Mouse (Mus musculus): ENCODE data around the gene Pde3b. TPM values are rescaled to one million over a fixed set of nuclear protein-coding genes. Genes with fewer than 3 reads are reported as not detected.
"Not testable (repeated sequence)": the region's sequence is repeated elsewhere in the genome, so short reads cannot be mapped to it uniquely, and the experiment has no call there.

Gene Pde3b
- polyA plus RNA-seq, 1 experiment = 2.6 TPM

- Histone ChIP-seq H3K4me1 (ENCODE audit: control insufficient read depth, insufficient read depth, insufficient read length, low read length) (no peaks in the 10 kb centered on the region), H3K36me3 (ENCODE audit: control insufficient read depth, insufficient read depth, low read length) (no peaks in the 10 kb centered on the region), H3K27me3 (ENCODE audit: control insufficient read depth, insufficient read depth, low read length) (no peaks in the 10 kb centered on the region), H3K27ac (ENCODE audit: insufficient read depth, low read depth, low read length) (no peak overlapping the region), H3K4me3 (ENCODE audit: low read depth, low read length) (no peak overlapping the region)
- 89% methylated on average over 5 of the region's 5 CpGs for whole genome bisulfite sequencing
- no peak for TF ChIP-seq CTCF (IDR thresholded peaks at IDR 0.05; ENCODE audit: extremely low read depth, insufficient read length, insufficient replicate concordance, low read depth, low read length)
- no peak for TF ChIP-seq POLR2A (IDR thresholded peaks at IDR 0.05; ENCODE audit: low read depth, low read length)
These were observed 79.0 kb downstream of the Pde3b start for GRCm38 (mm10) chr7:114494033-114494432.

- H3K4me1 ChIP-seq (ENCODE audit: control insufficient read depth, insufficient read depth, insufficient read length, low read length) = no peaks in the 10 kb centered on the region
- H3K27ac ChIP-seq (ENCODE audit: insufficient read depth, low read depth, low read length) = no peak overlapping the region
- H3K27me3 ChIP-seq (ENCODE audit: control insufficient read depth, insufficient read depth, low read length) = no peaks in the 10 kb centered on the region
- 89% methylated on average over 1 of the region's 1 CpGs for WGBS
- no peak for TF ChIP-seq POLR2A (IDR thresholded peaks at IDR 0.05; ENCODE audit: low read depth, low read length)
- no peak for TF ChIP-seq CTCF (IDR thresholded peaks at IDR 0.05; ENCODE audit: extremely low read depth, insufficient read length, insufficient replicate concordance, low read depth, low read length)
- H3K36me3 ChIP-seq (ENCODE audit: control insufficient read depth, insufficient read depth, low read length) = no peaks in the 10 kb centered on the region
- H3K4me3 ChIP-seq (ENCODE audit: low read depth, low read length) = no peak overlapping the region
These were observed 84.2 kb downstream of the Pde3b start for GRCm38 (mm10) chr7:114499293-114499692.

- Histone ChIP-seq H3K27ac (ENCODE audit: insufficient read depth, low read depth, low read length) (no peak overlapping the region), H3K4me1 (ENCODE audit: control insufficient read depth, insufficient read depth, insufficient read length, low read length) (no peaks in the 10 kb centered on the region), H3K36me3 (ENCODE audit: control insufficient read depth, insufficient read depth, low read length) (0 out of 2 replicates have a peak, but pooled peaks cover 2% of the 10 kb centered on the region), H3K27me3 (ENCODE audit: control insufficient read depth, insufficient read depth, low read length) (no peaks in the 10 kb centered on the region), H3K4me3 (ENCODE audit: low read depth, low read length) (no peak overlapping the region)
- TF ChIP-seq CTCF (IDR thresholded peaks at IDR 0.05; ENCODE audit: extremely low read depth, insufficient read length, insufficient replicate concordance, low read depth, low read length) (no peak), POLR2A (IDR thresholded peaks at IDR 0.05; ENCODE audit: low read depth, low read length) (no peak)
- 84% methylated on average over 2 of the region's 2 CpGs for WGBS
These were observed 93.8 kb downstream of the Pde3b start for GRCm38 (mm10) chr7:114508879-114509278.

GRCm38 (mm10) chr7:114520122-114520521 lies 105.0 kb downstream of the Pde3b start:
- WGBS = 100% methylated on average over 1 of the region's 1 CpGs
- Histone ChIP-seq H3K27me3 (ENCODE audit: control insufficient read depth, insufficient read depth, low read length) (no peaks in the 10 kb centered on the region), H3K27ac (ENCODE audit: insufficient read depth, low read depth, low read length) (no peak overlapping the region), H3K4me1 (ENCODE audit: control insufficient read depth, insufficient read depth, insufficient read length, low read length) (no peaks in the 10 kb centered on the region), H3K4me3 (ENCODE audit: low read depth, low read length) (no peak overlapping the region), H3K36me3 (ENCODE audit: control insufficient read depth, insufficient read depth, low read length) (no peaks in the 10 kb centered on the region)
- TF ChIP-seq CTCF (IDR thresholded peaks at IDR 0.05; ENCODE audit: extremely low read depth, insufficient read length, insufficient replicate concordance, low read depth, low read length) (no peak), POLR2A (IDR thresholded peaks at IDR 0.05; ENCODE audit: low read depth, low read length) (no peak)

- Histone ChIP-seq H3K36me3 (ENCODE audit: control insufficient read depth, insufficient read depth, low read length) (no peaks in the 10 kb centered on the region), H3K27me3 (ENCODE audit: control insufficient read depth, insufficient read depth, low read length) (no peaks in the 10 kb centered on the region), H3K27ac (ENCODE audit: insufficient read depth, low read depth, low read length) (no peak overlapping the region), H3K4me3 (ENCODE audit: low read depth, low read length) (no peak overlapping the region), H3K4me1 (ENCODE audit: control insufficient read depth, insufficient read depth, insufficient read length, low read length) (no peaks in the 10 kb centered on the region)
- WGBS = 73% methylated on average over 1 of the region's 1 CpGs
- TF ChIP-seq CTCF (IDR thresholded peaks at IDR 0.05; ENCODE audit: extremely low read depth, insufficient read length, insufficient replicate concordance, low read depth, low read length) = no peak
- TF ChIP-seq POLR2A (IDR thresholded peaks at IDR 0.05; ENCODE audit: low read depth, low read length) = no peak
These were observed 111.2 kb downstream of the Pde3b start for GRCm38 (mm10) chr7:114526245-114526644.

- WGBS = 95% methylated on average over 1 of the region's 1 CpGs
- Histone ChIP-seq H3K27ac (ENCODE audit: insufficient read depth, low read depth, low read length) (no peak overlapping the region), H3K27me3 (ENCODE audit: control insufficient read depth, insufficient read depth, low read length) (no peaks in the 10 kb centered on the region), H3K4me1 (ENCODE audit: control insufficient read depth, insufficient read depth, insufficient read length, low read length) (no peaks in the 10 kb centered on the region), H3K4me3 (ENCODE audit: low read depth, low read length) (no peak overlapping the region), H3K36me3 (ENCODE audit: control insufficient read depth, insufficient read depth, low read length) (0 out of 2 replicates have a peak, but pooled peaks cover 4% of the 10 kb centered on the region)
- no peak for TF ChIP-seq CTCF (IDR thresholded peaks at IDR 0.05; ENCODE audit: extremely low read depth, insufficient read length, insufficient replicate concordance, low read depth, low read length)
- no peak for TF ChIP-seq POLR2A (IDR thresholded peaks at IDR 0.05; ENCODE audit: low read depth, low read length)
These were observed 121.1 kb downstream of the Pde3b start for GRCm38 (mm10) chr7:114536179-114536578.

- H3K36me3 ChIP-seq (ENCODE audit: control insufficient read depth, insufficient read depth, low read length) = no peaks in the 10 kb centered on the region
- TF ChIP-seq POLR2A (IDR thresholded peaks at IDR 0.05; ENCODE audit: low read depth, low read length) = no peak
- TF ChIP-seq CTCF (IDR thresholded peaks at IDR 0.05; ENCODE audit: extremely low read depth, insufficient read length, insufficient replicate concordance, low read depth, low read length) = peak; percentile 25; the same call in 1 of the 2 replicates
- H3K4me3 ChIP-seq (ENCODE audit: low read depth, low read length) = peak within 1 kb of the TSS; percentile 77
- H3K27me3 ChIP-seq (ENCODE audit: control insufficient read depth, insufficient read depth, low read length) = no peaks in the 10 kb centered on the region
- no peaks in the 10 kb centered on the region for H3K4me1 ChIP-seq (ENCODE audit: control insufficient read depth, insufficient read depth, insufficient read length, low read length)
- peak within 1 kb of the TSS; percentile 58 for H3K27ac ChIP-seq (ENCODE audit: insufficient read depth, low read depth, low read length)
- 3% methylated on average over 56 of the region's 56 CpGs for WGBS
These were observed 147.6 kb downstream of the Pde3b start, which contains the start of gene Cyp2r1 for GRCm38 (mm10) chr7:114562531-114563241. TSS of gene Cyp2r1 (minus strand) at chr7:114562972.

GRCm38 (mm10) chr7:114573866-114574265 lies 158.8 kb downstream of the Pde3b start:
- 97% methylated on average over 4 of the region's 4 CpGs for WGBS
- H3K36me3 ChIP-seq (ENCODE audit: control insufficient read depth, insufficient read depth, low read length); H3K27me3 ChIP-seq (ENCODE audit: control insufficient read depth, insufficient read depth, low read length); H3K4me3 ChIP-seq (ENCODE audit: low read depth, low read length); H3K4me1 ChIP-seq (ENCODE audit: control insufficient read depth, insufficient read depth, insufficient read length, low read length); H3K27ac ChIP-seq (ENCODE audit: insufficient read depth, low read depth, low read length): not testable (repeated sequence)
